Mouse (Mus musculus) olfactory bulb, adult 2 months (tissue): ENCODE measurements around the gene Olfr746. TPM values are rescaled to one million over a fixed set of nuclear protein-coding genes. Genes with fewer than 3 reads are reported as not detected.

ENCODE experiments used
- H3K27ac ChIP-seq: fragments of 200-500 bp; 2 replicates; pipeline ENCODE4 v1.5.1; 2012; ENCODE audit warnings: low read depth, low read length; ENCODE audit not compliant: insufficient read depth
- H3K4me1 ChIP-seq: fragments of 200-500 bp; 2 replicates; pipeline ENCODE4 v1.6.1; 2012; ENCODE audit warnings: low read length; ENCODE audit not compliant: control insufficient read depth, insufficient read depth
- H3K4me3 ChIP-seq: fragments of 200-500 bp; 2 replicates; pipeline ENCODE4 v1.5.1; 2012; ENCODE audit warnings: mild to moderate bottlenecking, low read depth, low read length, moderate library complexity; ENCODE audit not compliant: insufficient read depth
- CTCF ChIP-seq: fragments of 200-500 bp; IDR thresholded peaks from 2 replicates; pipeline ENCODE4 v1.5.1; 2012; ENCODE audit warnings: low read depth, mild to moderate bottlenecking, low read length, moderate library complexity; ENCODE audit not compliant: insufficient read depth
- POLR2A ChIP-seq: fragments of 200-500 bp; IDR thresholded peaks from 2 replicates; pipeline ENCODE4 v1.6.1; 2012; ENCODE audit warnings: mild to moderate bottlenecking, low read depth, low read length, moderate library complexity; ENCODE audit not compliant: insufficient read depth
- WGBS: fragments of 180-500 bp; shearing (Covaris S2); methylation state at CpG from one replicate; pipeline ENCODE4 v1.1.7; 2018; 5-methylcytosine and 5-hydroxymethylcytosine counted together
- polyA plus RNA-seq: library from polyadenylated mRNA; stranded (reverse); fragments of >200 nt; gene quantifications from 2 replicates; pipeline ENCODE4 v1.2.4, GENCODE M21; 2012; ENCODE audit warnings: low replicate concordance; ENCODE audit not compliant: missing spikeins, insufficient read depth, insufficient read length

The Olfr746 gene
- polyA plus RNA-seq = not detected in 2 replicates

DNA sequence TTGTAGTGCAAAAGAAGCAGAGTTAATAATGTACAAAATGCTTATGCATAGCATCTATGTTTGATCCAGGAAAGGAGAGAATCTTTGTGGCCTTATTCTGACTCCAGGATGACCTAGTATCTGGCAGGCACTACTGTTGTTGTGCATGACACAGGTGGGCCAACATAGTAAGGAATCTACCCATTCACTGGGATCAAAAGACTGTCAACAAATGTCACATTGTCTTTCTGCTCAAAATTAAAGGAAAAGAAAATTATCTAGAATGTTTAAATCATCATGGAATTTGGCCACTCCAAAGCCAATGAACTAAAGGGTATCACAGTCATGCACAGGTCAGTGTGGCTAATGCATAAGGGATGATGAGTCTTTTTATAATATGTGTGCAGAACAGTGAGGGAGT lies at the start of gene Olfr746:
Olfr746 (plus strand) TSS at position 301 of the 400 bp plus-strand sequence.
- TF ChIP-seq CTCF (no peak), POLR2A (no peak)
- H3K4me3 ChIP-seq = no peak within 1 kb of the TSS
- no peaks in the 10 kb centered on the region for H3K4me1 ChIP-seq
- H3K27ac ChIP-seq = no peak within 1 kb of the TSS

DNA sequence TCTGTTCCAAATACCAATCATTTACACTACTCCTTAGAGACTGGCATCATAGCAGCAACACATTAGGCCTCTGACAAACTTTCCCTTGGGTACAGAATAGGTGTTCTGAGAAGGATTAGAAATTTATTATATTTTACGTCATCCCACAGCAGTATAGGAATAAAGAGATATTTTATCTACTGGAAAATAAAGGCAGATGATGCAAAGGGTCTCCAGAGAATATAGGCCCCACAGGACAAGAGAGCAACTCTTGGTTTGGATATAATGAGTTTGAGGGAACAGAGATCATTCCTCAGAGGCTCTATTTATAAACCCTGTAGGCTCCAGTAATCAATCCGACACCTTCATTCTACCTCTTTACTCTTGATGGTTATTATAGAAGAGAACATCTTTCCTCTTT lies 32.3 kb upstream of the Olfr746 start, which contains the start of gene Olfr744:
Olfr744 (plus strand) TSS at position 301 of the 400 bp plus-strand sequence.
- no peak for TF ChIP-seq CTCF
- TF ChIP-seq POLR2A = no peak
- H3K4me1 ChIP-seq = no peaks in the 10 kb centered on the region
- 92% methylated on average over 2 of the region's 2 CpGs for WGBS
- no peak within 1 kb of the TSS for H3K27ac ChIP-seq
- H3K4me3 ChIP-seq = no peak within 1 kb of the TSS

DNA sequence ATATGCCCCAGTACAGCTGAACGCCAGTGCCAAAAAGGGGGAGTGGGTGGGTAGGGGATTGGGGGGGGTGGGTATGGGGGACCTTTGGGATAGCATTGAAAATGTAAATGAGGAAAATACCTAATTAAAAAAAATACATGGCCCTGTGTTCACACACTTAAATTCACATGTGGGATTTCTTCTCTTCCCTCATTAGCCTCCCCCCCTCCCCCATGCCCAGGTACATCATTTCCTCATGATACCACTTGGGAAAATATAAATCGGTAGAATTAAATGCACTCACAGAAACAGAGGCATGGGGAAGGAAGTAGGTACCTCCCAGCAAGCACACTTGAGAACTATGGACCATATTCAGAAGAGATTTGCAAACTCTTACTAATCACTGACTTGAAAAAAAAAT lies 7.8 kb upstream of the Olfr746 start, which contains the start of gene Olfr745:
Olfr745 (plus strand) TSS at position 301 of the 400 bp plus-strand sequence.
- no peak within 1 kb of the TSS for H3K27ac ChIP-seq
- no peak for TF ChIP-seq CTCF
- TF ChIP-seq POLR2A = no peak
- no peaks in the 10 kb centered on the region for H3K4me1 ChIP-seq
- no peak within 1 kb of the TSS for H3K4me3 ChIP-seq
- 82% methylated on average over 2 of the region's 2 CpGs for WGBS

DNA sequence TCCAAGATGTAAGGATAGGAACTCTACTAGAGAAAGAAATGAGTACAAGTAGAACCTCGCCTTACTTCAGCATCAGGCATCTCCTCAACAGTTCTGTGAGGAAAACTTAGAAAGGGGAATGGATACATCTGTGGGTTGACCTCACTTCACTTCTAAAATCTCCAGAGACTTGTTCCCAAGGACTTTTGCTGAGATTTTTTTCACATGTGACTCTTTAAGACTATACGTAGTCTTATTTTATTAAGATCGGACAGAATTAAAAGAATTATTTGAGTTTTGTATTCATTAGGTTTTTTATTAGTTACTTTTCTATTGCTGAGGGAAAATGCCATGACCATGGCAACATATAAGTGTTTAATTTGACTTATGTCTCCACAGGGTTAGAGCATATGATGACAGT lies 46.2 kb downstream of the Olfr746 start, which contains the start of gene Olfr747:
Olfr747 (minus strand) TSS at position 101 of the 400 bp plus-strand sequence.
- TF ChIP-seq CTCF = no peak
- TF ChIP-seq POLR2A = no peak
- no peaks in the 10 kb centered on the region for H3K4me1 ChIP-seq
- 94% methylated on average over 3 of the region's 3 CpGs for WGBS

More for the DNA sequence above, 46.2 kb downstream of the Olfr746 start, which contains the start of gene Olfr747:
- no peak within 1 kb of the TSS for H3K27ac ChIP-seq
- H3K4me3 ChIP-seq = no peak within 1 kb of the TSS

Other genes with a start within 250 kb of the Olfr746 start
- gene Olfr738, start 239.5 kb upstream of the Olfr746 start, polyA plus RNA-seq = not detected in 2 replicates
- not detected in 2 replicates for gene Olfr739, start 228.5 kb upstream of the Olfr746 start, polyA plus RNA-seq
- not detected in 2 replicates for gene Olfr740, start 201.5 kb upstream of the Olfr746 start, polyA plus RNA-seq
- gene Olfr741, start 174.3 kb upstream of the Olfr746 start, polyA plus RNA-seq = not detected in 2 replicates
- gene Olfr742, start 143.5 kb upstream of the Olfr746 start, polyA plus RNA-seq = not detected in 2 replicates
- not detected in 2 replicates for gene Olfr743, start 125.2 kb upstream of the Olfr746 start, polyA plus RNA-seq
- gene Olfr744, start 32.2 kb upstream of the Olfr746 start, polyA plus RNA-seq = not detected in 2 replicates
- gene Olfr745, start 7.7 kb upstream of the Olfr746 start, polyA plus RNA-seq = not detected in 2 replicates
- not detected in 2 replicates for gene Olfr747, start 46.1 kb downstream of the Olfr746 start, polyA plus RNA-seq
- not detected in 2 replicates for gene Olfr748, start 60.3 kb downstream of the Olfr746 start, polyA plus RNA-seq
- not detected in 2 replicates for gene Olfr749, start 98.0 kb downstream of the Olfr746 start, polyA plus RNA-seq
- gene Ttc5, start 138.4 kb downstream of the Olfr746 start, polyA plus RNA-seq = not detected in 2 replicates
- gene Ccnb1ip1, start 160.6 kb downstream of the Olfr746 start, polyA plus RNA-seq = not detected in 2 replicates
- gene Parp2, start 160.8 kb downstream of the Olfr746 start, polyA plus RNA-seq = not detected in 2 replicates
- not detected in 2 replicates for gene Tep1, start 223.5 kb downstream of the Olfr746 start, polyA plus RNA-seq